Mouse (Mus musculus) cerebellum, adult 2 months (tissue): Measurements from ENCODE around the gene Apol6. TPM values are rescaled to one million over a fixed set of nuclear protein-coding genes. Genes with fewer than 3 reads are reported as not detected.

Experiments
- DNase-seq, 2 experiments: peaks; one replicate each; pipeline ENCODE4 v3.0.0; 2021
- H3K27ac ChIP-seq: fragments of 200-500 bp; 2 replicates; pipeline ENCODE4 v1.5.1; 2012; ENCODE audit warnings: low read length, control low read depth, inconsistent platforms; ENCODE audit not compliant: insufficient read depth
- H3K27me3 ChIP-seq: fragments of 200-500 bp; 2 replicates; pipeline ENCODE4 v1.6.1; 2012; ENCODE audit warnings: inconsistent platforms, mild to moderate bottlenecking, low read length, moderate library complexity; ENCODE audit not compliant: control insufficient read depth, insufficient read depth
- H3K4me1 ChIP-seq: fragments of 200-500 bp; 2 replicates; pipeline ENCODE4 v1.6.1; 2011; ENCODE audit warnings: low read length; ENCODE audit not compliant: control insufficient read depth, insufficient read depth
- H3K4me3 ChIP-seq: fragments of 200-500 bp; replicated peaks from 2 replicates; pipeline ENCODE3; 2011; ENCODE audit warnings: mild to moderate bottlenecking, low read depth, low read length, control low read depth; ENCODE audit not compliant: insufficient read depth
- CTCF ChIP-seq: fragments of 200-500 bp; IDR thresholded peaks from 2 replicates; pipeline ENCODE4 v1.5.1; 2011; ENCODE audit warnings: low read depth, mild to moderate bottlenecking, control low read depth, low read length, moderate library complexity, borderline replicate concordance; ENCODE audit not compliant: insufficient read depth
- POLR2A ChIP-seq: fragments of 200-500 bp; IDR thresholded peaks from 2 replicates; pipeline ENCODE4 v1.6.1; 2011; ENCODE audit warnings: low read length, control low read depth, borderline replicate concordance; ENCODE audit not compliant: insufficient read depth
- WGBS: fragments of 180-500 bp; shearing (Covaris S2); methylation state at CpG from one replicate; pipeline ENCODE4 v1.1.7; 2018; 5-methylcytosine and 5-hydroxymethylcytosine counted together
- polyA plus RNA-seq: library from polyadenylated mRNA; depleted of rRNA; stranded (reverse); fragments of >200 nt; gene quantifications from 2 replicates; pipeline ENCODE4 v1.2.3, GENCODE M21; 2012

Gene Apol6
- polyA plus RNA-seq, 1 experiment, result 0.49 TPM

GRCm38 (mm10) chr15:77062746-77063145, 18.2 kb downstream of the Apol6 start:
- H3K4me1 ChIP-seq, result no peaks in the 10 kb centered on the region
- DNase-seq, result no peak
- TF ChIP-seq CTCF (no peak), POLR2A (no peak)
- H3K4me3 ChIP-seq, result no peak overlapping the region
- H3K27ac ChIP-seq, result no peak overlapping the region
- H3K27me3 ChIP-seq, result no peaks in the 10 kb centered on the region

GRCm38 (mm10) chr15:77065259-77065852, 20.8 kb downstream of the Apol6 start:
- Histone ChIP-seq H3K27ac (no peak overlapping the region), H3K27me3 (no peaks in the 10 kb centered on the region), H3K4me1 (no peaks in the 10 kb centered on the region; the same call in 1 of the 2 replicates), H3K4me3 (no peak overlapping the region)
- no peak for TF ChIP-seq CTCF
- TF ChIP-seq POLR2A, result no peak
- 28% methylated on average over 6 of the region's 6 CpGs for WGBS
- no peak for DNase-seq

GRCm38 (mm10) chr15:77066233-77066632, 21.7 kb downstream of the Apol6 start:
- 85% methylated on average over 6 of the region's 6 CpGs for WGBS
- TF ChIP-seq POLR2A (no peak), CTCF (no peak)
- Histone ChIP-seq H3K27me3 (no peaks in the 10 kb centered on the region), H3K4me1 (no peaks in the 10 kb centered on the region; the same call in 1 of the 2 replicates), H3K27ac (no peak overlapping the region), H3K4me3 (no peak overlapping the region)
- DNase-seq, result no peak

GRCm38 (mm10) chr15:77068439-77068861, 23.9 kb downstream of the Apol6 start:
- TF ChIP-seq CTCF (peak; percentile 36; the same call in 1 of the 2 replicates), POLR2A (no peak)
- no peak for DNase-seq
- no peak overlapping the region for H3K4me3 ChIP-seq
- no peaks in the 10 kb centered on the region for H3K27me3 ChIP-seq
- H3K27ac ChIP-seq, result no peak overlapping the region
- H3K4me1 ChIP-seq, result no peaks in the 10 kb centered on the region; the same call in 1 of the 2 replicates
- 30% methylated on average over 3 of the region's 3 CpGs for WGBS

- TF ChIP-seq POLR2A (no peak), CTCF (no peak)
- H3K4me3 ChIP-seq, result no peak overlapping the region
- DNase-seq, result no peak
- no peaks in the 10 kb centered on the region; the same call in 1 of the 2 replicates for H3K4me1 ChIP-seq
- 77% methylated on average over 3 of the region's 3 CpGs for WGBS
- H3K27ac ChIP-seq, result no peak overlapping the region
- H3K27me3 ChIP-seq, result no peaks in the 10 kb centered on the region
Observed at GRCm38 (mm10) chr15:77069019-77069418, 24.5 kb downstream of the Apol6 start.

GRCm38 (mm10) chr15:77070745-77071268, 26.3 kb downstream of the Apol6 start:
- no peak for DNase-seq
- no peak for TF ChIP-seq POLR2A
- TF ChIP-seq CTCF, result no peak
- 81% methylated on average over 11 of the region's 11 CpGs for WGBS
- H3K27me3 ChIP-seq, result no peaks in the 10 kb centered on the region
- no peaks in the 10 kb centered on the region; the same call in 1 of the 2 replicates for H3K4me1 ChIP-seq
- H3K27ac ChIP-seq, result no peak overlapping the region
- H3K4me3 ChIP-seq, result no peak overlapping the region

- no peak for DNase-seq
- TF ChIP-seq CTCF (peak; percentile 23; the same call in 1 of the 2 replicates), POLR2A (no peak)
- 25% methylated on average over 10 of the region's 10 CpGs for WGBS
Observed at GRCm38 (mm10) chr15:77071501-77071900, 27.0 kb downstream of the Apol6 start.

GRCm38 (mm10) chr15:77072556-77073163, 28.1 kb downstream of the Apol6 start:
- no peak for DNase-seq

More at GRCm38 (mm10) chr15:77071501-77071900, 27.0 kb downstream of the Apol6 start:
- no peak overlapping the region for H3K27ac ChIP-seq
- no peaks in the 10 kb centered on the region for H3K27me3 ChIP-seq
- H3K4me3 ChIP-seq, result no peak overlapping the region
- H3K4me1 ChIP-seq, result no peaks in the 10 kb centered on the region; the same call in 1 of the 2 replicates

More at GRCm38 (mm10) chr15:77072556-77073163, 28.1 kb downstream of the Apol6 start:
- TF ChIP-seq POLR2A (no peak), CTCF (no peak)
- H3K27ac ChIP-seq, result no peak overlapping the region
- H3K27me3 ChIP-seq, result no peaks in the 10 kb centered on the region
- 54% methylated on average over 4 of the region's 4 CpGs for WGBS
- H3K4me1 ChIP-seq, result no peaks in the 10 kb centered on the region; the same call in 1 of the 2 replicates
- H3K4me3 ChIP-seq, result no peak overlapping the region
